Mouse (Mus musculus) heart, adult 2 months (tissue): ENCODE measurements at regions not wholly inside any gene's neighbourhood (a gene's known extent, or its start where the extent isn't known, plus 50 kb on each side); places are given as distances from the start of the nearest gene placed in this dataset.

Experiments
- CTCF ChIP-seq: fragments of 200-600 bp; IDR thresholded peaks from 2 replicates; pipeline ENCODE4 v1.8.1; 2022; ENCODE audit warnings: antibody characterized with exemption, mild to moderate bottlenecking, moderate library complexity
- POLR2A ChIP-seq: fragments of 200-500 bp; IDR thresholded peaks from 2 replicates; pipeline ENCODE4 v1.6.1; 2011; ENCODE audit warnings: mild to moderate bottlenecking, low read depth, low read length, control low read depth; ENCODE audit not compliant: insufficient read depth

DNA sequence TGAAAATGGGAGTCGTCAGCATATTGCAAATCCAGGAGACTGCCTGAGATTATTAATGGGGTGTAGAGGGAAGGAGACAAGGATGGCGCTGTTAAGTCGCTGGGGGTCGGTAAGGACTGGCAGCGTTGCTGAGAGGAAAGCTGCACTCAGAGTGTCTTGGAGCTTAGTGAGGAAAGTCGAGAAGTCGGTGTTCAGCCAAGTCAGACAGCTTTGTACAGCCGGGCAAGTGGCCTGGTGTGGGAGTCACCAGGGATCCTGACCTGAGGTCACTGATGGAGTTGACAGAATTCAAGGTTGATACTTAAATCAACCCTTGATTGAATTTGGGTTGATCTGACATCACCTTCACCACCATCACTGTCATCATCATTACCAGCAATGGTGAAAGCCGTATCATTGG is 175.3 kb downstream of the Slc30a10 start:
- TF ChIP-seq POLR2A (no peak), CTCF (no peak)
